Mouse (Mus musculus) adrenal gland, adult (tissue): ENCODE results near the gene B4gat1.
A peak's percentile ranks its signal among the peaks of the same experiment; 100 is the strongest.
"Not testable (repeated sequence)": the region's sequence is repeated elsewhere in the genome, so short reads cannot be mapped to it uniquely, and the experiment has no call there.

Experiments
- DNase-seq, 2 experiments: peaks; one replicate each; pipeline ENCODE4 v3.0.0; 2022 to 2023; ENCODE audit warnings: low spot score in 1 of 2; ENCODE audit not compliant: inconsistent age in 2 of 2

The B4gat1 gene

DNA sequence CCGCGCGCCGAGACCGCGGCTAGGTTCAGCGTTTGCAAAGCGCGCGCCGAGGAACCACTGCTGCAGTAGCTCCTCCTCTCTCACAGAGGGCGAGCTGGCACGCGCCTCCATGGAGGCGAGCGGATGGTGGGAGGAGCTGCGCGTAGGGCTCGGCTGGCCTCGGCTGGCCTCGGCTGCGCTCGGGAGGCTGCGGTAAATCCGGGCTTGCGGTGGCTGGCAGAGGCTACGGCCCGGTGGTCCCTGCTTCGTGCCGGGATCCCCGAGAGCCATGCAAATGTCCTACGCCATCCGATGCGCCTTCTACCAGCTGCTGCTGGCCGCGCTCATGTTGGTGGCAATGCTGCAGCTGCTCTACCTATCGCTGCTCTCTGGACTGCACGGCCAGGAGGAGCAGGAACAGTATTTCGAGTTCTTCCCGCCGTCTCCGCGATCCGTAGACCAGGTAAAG is at the start of gene B4gat1, which contains the start of gene AC124502.3:
Gene B4gat1 (plus strand): TSS at position 118 of the 448 bp plus-strand sequence.
Gene AC124502.3 (plus strand): TSS at position 183 of the 448 bp plus-strand sequence.
- peak; percentile 92 to 96 for DNase-seq

DNA sequence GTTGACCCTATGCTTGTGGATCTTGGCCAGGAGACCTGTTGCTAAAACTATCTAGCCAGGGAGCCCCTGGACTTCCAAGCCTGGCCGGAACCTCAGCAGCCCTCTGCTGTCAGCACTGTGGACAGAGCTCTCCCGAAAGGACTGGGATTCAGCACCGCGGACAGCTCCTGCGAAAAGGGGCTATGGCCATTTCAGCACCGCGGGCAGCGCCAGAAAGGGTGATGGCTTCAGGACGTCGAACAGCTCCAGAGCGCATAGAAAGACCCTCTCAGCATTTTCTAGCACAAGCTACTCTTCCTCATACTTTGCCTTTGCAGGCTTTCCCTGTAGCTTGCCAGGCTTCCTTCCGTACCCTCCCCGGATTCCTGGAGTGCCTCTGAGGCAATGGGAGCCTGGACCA is 49.6 kb upstream of the B4gat1 start:
- DNase-seq: peak; percentile 87 to 96

- no peak for DNase-seq
Measured at GRCm38 (mm10) chr19:4989434-4990255, 49.0 kb upstream of the B4gat1 start.

- DNase-seq: no peak
Measured at GRCm38 (mm10) chr19:4990256-4990625, 48.4 kb upstream of the B4gat1 start, which contains the start of gene Npas4. Gene Npas4 (minus strand): TSS chr19:4990316.

GRCm38 (mm10) chr19:4990716-4991115 is 47.9 kb upstream of the B4gat1 start:
- no peak for DNase-seq

DNA sequence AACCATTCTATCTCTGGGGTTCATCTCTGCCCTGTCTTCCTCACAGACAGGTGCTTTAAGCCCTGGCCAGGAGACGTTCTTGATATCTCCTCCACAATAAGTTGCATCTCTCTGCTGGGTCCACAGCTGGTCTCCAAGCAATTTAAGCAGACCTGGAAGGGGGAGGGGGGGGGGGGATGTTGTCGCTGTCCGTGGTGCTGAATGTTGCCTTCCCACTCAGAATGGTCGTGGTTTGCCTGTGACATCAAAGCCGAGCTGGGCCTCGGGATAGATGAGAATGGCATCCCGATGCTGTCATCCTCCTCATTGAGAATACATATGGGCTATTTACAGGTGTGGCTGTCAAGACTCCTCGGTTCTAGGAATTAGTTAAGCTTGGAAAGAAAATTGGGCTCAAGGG is 46.3 kb upstream of the B4gat1 start:
- DNase-seq: no peak

DNA sequence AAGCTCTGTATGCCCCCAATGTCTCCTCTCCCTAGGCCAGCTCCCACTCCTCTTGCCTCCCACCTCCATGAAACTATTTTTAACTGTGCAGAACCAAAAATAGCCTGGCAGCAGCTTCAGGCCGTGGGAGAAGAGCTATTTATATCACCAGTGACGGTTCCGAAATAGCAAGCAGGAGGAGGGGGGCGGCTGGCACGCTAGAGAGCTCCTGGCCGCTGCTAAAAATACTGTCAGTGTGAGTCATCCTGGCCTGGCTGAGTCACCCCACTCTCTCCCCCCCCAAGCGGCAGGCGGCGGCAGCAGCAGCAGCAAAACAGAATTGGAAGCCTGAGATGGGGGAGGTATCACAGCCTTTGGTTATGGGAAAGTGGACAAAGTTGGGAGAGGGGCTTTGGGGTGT is 45.7 kb upstream of the B4gat1 start:
- DNase-seq: peak; percentile 89 to 93

GRCm38 (mm10) chr19:4994043-4994442 is 44.6 kb upstream of the B4gat1 start:
- no peak for DNase-seq

- no peak for DNase-seq
Measured at GRCm38 (mm10) chr19:4999445-5000140, 39.0 kb upstream of the B4gat1 start.

DNA sequence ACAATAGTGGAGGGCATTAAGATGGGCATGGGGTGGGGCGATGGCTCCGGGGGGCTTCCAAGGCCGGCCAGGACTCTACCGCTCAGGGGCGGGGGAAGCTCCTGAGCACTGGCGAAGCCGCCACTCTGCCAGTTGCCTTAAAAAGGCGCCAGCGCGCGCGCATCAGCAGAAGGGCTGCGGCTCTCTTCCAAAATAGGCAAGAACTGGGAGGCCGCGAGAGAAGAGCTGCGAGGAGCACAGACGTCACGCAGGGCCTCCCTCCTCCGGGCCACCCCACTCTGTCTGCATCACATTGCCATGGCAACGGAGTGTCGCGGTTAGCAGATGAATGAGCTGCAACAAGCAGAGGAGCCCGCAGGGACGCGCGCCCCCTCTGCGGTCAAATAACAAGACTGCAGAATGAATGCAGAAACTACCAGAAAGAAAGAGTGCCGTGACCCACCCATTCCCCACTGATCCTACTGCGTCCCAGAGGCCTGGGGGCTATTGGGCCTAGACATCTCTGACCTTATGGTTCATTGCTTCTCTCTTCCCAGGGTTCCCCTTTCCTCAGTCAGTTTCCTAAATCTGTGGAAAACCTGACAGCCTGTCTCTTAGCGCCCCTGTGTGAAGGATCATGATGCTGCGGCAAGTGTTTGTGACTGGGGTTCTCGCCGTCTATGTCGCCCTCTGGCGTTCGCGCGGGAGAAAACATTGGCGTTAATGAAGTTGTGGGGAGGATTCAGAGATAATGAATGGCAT is 36.8 kb upstream of the B4gat1 start:
- peak; percentile 79 to 92 for DNase-seq

DNA sequence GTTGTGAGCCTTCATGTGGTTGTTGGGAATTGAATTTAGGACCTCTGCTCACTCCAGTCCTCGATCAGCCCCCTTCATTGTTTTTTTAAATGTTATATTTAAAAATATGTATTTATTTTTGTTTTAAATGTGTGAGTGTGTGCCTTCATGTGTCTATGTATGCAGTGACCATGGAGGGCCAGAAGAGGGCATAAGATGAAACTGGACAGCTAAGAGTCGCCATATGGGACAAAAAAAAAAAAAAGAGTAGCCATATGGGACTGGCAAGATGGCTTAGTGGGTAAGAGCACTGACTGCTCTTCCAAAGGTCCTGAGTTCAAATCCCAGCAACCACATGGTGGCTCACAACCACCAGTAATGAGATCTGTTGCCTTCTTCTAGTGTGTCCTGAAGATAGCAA is 35.0 kb upstream of the B4gat1 start:
- DNase-seq: not testable (repeated sequence)

GRCm38 (mm10) chr19:5004925-5005324 is 33.7 kb upstream of the B4gat1 start:
- no peak for DNase-seq

DNA sequence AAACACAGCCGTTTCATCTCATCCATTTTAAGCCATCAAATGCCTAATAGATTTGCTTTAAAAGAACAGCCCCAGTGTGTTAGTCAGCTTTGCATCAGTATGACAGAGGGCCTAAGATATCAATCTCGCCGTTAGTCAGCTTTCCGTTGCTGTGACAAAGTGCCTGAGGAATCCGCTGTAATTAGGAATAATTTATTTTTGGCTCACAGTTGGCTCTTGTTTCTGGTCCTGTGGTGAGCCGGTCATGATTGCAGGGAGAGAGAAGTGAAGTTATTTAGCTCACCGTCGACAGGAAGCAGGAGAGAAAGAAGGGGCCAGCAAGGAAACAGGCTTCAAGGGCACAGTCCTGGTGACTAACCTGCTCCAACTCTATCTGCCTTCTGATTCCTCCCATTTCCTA is 25.5 kb upstream of the B4gat1 start:
- DNase-seq: no peak

- DNase-seq: peak in 1 of 2 experiments; percentile 75
Measured at GRCm38 (mm10) chr19:5014961-5015398, 23.6 kb upstream of the B4gat1 start.

GRCm38 (mm10) chr19:5016221-5016742 is 22.3 kb upstream of the B4gat1 start:
- DNase-seq: no peak

- peak; percentile 57 to 87 for DNase-seq
Measured at GRCm38 (mm10) chr19:5016782-5017181, 21.8 kb upstream of the B4gat1 start.

GRCm38 (mm10) chr19:5017611-5018010 is 21.0 kb upstream of the B4gat1 start:
- DNase-seq: no peak

DNA sequence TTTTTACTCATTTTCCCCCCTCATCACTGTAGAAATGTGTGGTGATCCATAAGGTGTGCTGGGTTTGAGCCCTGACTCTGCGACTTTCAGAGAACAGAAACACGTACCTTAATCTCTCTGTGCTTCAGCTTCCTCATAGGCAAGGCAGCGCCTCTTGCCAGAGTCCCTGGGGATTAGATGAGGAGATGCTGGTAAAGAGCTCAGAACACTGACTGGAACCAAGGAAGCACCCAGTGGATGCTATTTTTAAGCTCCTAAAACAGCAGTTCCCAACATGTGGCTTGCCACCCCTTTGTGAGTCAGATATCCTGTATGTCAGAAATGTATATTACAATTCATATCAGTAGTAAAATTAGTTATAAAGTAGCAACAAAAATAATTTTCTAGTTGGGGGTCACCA is 20.4 kb upstream of the B4gat1 start:
- DNase-seq: no peak

GRCm38 (mm10) chr19:5021416-5021815 is 17.2 kb upstream of the B4gat1 start:
- DNase-seq: no peak

DNA sequence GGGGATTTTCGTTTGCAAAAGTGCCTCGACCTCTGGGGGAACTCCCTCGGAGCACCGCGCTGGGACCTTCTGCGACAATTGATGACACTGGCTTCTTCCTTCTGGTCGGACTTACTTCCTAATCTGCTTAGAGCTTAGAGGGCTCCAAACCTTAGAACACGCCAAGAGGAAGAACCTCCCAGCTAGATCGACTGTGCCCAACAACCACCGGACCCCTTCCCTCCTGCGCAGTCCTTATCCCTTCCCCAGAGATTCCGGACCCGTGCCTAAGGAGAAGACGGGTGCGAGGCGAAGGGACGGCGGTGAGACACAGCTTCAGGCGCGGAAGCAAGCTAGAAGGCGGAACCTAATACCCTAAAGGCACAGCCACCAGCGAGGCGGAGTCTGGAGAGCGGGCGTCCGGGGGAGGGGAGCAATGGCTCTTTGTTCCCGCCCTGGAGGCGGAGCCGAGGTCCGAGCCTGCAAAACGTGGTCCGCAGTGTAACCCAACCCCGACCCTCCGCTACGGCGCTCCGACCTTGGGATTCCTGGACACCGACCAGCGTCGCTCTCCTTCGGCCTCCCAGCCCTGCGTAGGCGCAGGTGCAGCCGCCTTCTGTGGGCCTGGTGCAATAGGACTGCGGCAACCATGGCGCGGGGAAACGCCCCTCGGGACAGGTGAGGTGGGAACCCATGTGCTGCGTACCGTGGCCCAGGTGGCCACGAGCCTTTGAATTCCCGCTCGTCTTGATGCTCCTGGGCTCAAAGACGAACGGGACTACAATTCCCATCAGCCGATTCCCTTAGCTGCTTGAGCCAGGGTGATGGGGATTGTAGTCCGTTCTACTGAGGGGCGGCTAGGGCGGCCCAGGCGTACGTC is 14.8 kb upstream of the B4gat1 start, which contains the start of gene Slc29a2:
Gene Slc29a2 (plus strand): TSS at position 240 of the 859 bp plus-strand sequence.
- DNase-seq: peak; percentile 96 to 98
